Mouse (Mus musculus) bone marrow macrophage, adult 2 months (primary cell): ENCODE measurements around the gene Mtmr3.

Experiments
- CTCF ChIP-seq: IDR thresholded peaks from 2 replicates; pipeline ENCODE4 v1.5.1; 2012; ENCODE audit warnings: low read depth, mild to moderate bottlenecking, low read length, moderate library complexity
- POLR2A ChIP-seq: IDR thresholded peaks from 2 replicates; pipeline ENCODE4 v1.6.1; 2012; ENCODE audit warnings: mild to moderate bottlenecking, low read depth, low read length, borderline replicate concordance

GRCm38 (mm10) chr11:4452467-4453184, 142.0 kb downstream of the Mtmr3 start:
- TF ChIP-seq CTCF = no peak
- no peak for TF ChIP-seq POLR2A
